9 mouse cellular contexts compared by ENCODE assay signal in the genomic region with DNA sequence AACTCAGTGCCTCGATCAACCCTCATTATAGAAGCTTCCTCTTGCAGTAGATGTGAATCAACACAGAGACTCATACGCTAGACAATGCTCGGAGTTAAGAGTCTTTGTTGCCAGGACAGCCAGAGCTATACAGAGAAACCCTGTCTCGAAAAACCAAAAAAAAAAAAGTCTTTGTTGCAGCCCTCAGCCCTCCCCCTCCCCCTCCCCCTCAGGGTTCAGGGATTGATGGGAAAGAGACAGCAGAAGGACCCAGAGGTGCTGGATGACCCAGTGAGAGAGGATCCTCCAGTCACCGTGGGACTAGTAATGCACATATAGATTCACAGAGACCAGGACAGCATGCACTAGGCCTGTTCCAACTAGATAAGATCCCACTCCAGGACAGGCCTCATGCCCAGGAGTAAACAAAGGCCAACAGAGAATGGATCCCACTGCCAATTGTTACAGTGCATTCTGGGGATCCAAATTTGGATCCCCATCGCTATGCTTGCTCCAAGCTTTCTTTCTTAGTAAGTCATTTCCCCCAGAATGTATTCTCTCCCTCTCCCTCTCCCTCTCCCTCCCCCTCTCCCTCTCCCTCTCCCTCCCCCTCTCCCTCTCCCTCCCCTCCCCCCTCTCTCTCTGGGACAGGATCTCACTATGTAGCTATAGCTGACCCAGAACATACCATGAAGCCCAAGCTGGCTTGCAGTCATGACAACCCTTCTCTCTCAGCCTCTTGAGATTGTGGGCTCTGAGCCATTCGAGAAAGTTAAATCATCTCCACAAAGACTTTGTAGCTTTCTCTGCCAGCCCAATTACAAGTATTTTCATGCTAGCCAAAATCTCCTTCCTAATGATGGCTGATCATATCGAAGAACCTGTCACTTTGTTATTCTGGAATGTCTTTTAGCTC. TPM values are rescaled to one million over a fixed set of nuclear protein-coding genes. Genes with fewer than 3 reads are reported as not detected.
DNase-seq lines count a peak whose midpoint lies in the region; ATAC-seq and TF ChIP-seq lines count a peak whose summit lies in the region.
"Had no signal": no experiment of that assay in that cellular context is flagged by ENCODE, and none has a peak within 500 bp of the region (broad histone marks: within the 10 kb centered on the region; RNA-seq: fewer than 3 reads in every experiment).

No protein-coding gene starts in this region.

- TF ChIP-seq POLR2A in lung, adult 2 months (IDR thresholded peaks at IDR 0.05; ENCODE audit: borderline replicate concordance, extremely low read depth, low read depth, low read length), result no peak

- H3K27me3 ChIP-seq in lung, embryonic 14.5 days (ENCODE audit: insufficient read depth, low read length), result no peaks in the 10 kb centered on the region
- no peaks in the 10 kb centered on the region for H3K27me3 ChIP-seq in forebrain, embryonic 15.5 days
- H3K27me3 ChIP-seq in hindbrain, embryonic 13.5 days, result no peaks in the 10 kb centered on the region
- H3K27me3 ChIP-seq in midbrain, embryonic 13.5 days, result no peaks in the 10 kb centered on the region

- no peak for TF ChIP-seq CTCF in lung, embryonic 14.5 days (IDR thresholded peaks at IDR 0.05; ENCODE audit: low read depth)
- TF ChIP-seq CTCF in lung, adult 2 months (IDR thresholded peaks at IDR 0.05; ENCODE audit: insufficient read depth, low read length), result no peak

- intact Hi-C loops in left cerebral cortex, postnatal 25 days (cut with DNase I), result no loop called here
- intact Hi-C loops in gastrocnemius, postnatal 36 days (cut with DNase I), result no loop called here

- H3K4me3 ChIP-seq in lung, embryonic 14.5 days (ENCODE audit: low read depth, low read length), result no peak overlapping the region
- no peak overlapping the region for H3K4me3 ChIP-seq in lung, adult 2 months (replicated peaks; ENCODE audit: extremely low read depth, low read depth, low read length)
- H3K4me3 ChIP-seq in forebrain, embryonic 15.5 days, result no peak overlapping the region
- no peak overlapping the region for H3K4me3 ChIP-seq in hindbrain, embryonic 13.5 days
- H3K4me3 ChIP-seq in midbrain, embryonic 13.5 days (replicated peaks), result no peak overlapping the region

- peaks cover 26% of the 10 kb centered on the region for H3K4me1 ChIP-seq in lung, embryonic 14.5 days (ENCODE audit: insufficient read depth)
- H3K4me1 ChIP-seq in lung, adult 2 months (ENCODE audit: control insufficient read depth, insufficient read depth, low read length), result no peaks in the 10 kb centered on the region
- H3K4me1 ChIP-seq in forebrain, embryonic 15.5 days, result peaks cover 47% of the 10 kb centered on the region
- peaks cover 53% of the 10 kb centered on the region for H3K4me1 ChIP-seq in hindbrain, embryonic 13.5 days (replicated peaks)
- peaks cover 22% of the 10 kb centered on the region for H3K4me1 ChIP-seq in midbrain, embryonic 13.5 days (replicated peaks)

- no peak overlapping the region for H3K9ac ChIP-seq in lung, embryonic 14.5 days
- no peak overlapping the region for H3K9ac ChIP-seq in forebrain, embryonic 15.5 days (replicated peaks)
- no peak overlapping the region for H3K9ac ChIP-seq in hindbrain, embryonic 13.5 days
- H3K9ac ChIP-seq in midbrain, embryonic 13.5 days (replicated peaks), result no peak overlapping the region

- H3K4me2 ChIP-seq in lung, embryonic 14.5 days, result no peak overlapping the region
- H3K4me2 ChIP-seq in forebrain, embryonic 15.5 days (replicated peaks), result no peak overlapping the region
- no peak overlapping the region for H3K4me2 ChIP-seq in hindbrain, embryonic 13.5 days
- H3K4me2 ChIP-seq in midbrain, embryonic 13.5 days (replicated peaks), result no peak overlapping the region

- no peaks in the 10 kb centered on the region for H3K36me3 ChIP-seq in lung, embryonic 14.5 days (ENCODE audit: insufficient read depth)
- H3K36me3 ChIP-seq in forebrain, embryonic 15.5 days, result no peaks in the 10 kb centered on the region
- H3K36me3 ChIP-seq in hindbrain, embryonic 13.5 days, result no peaks in the 10 kb centered on the region
- no peaks in the 10 kb centered on the region for H3K36me3 ChIP-seq in midbrain, embryonic 13.5 days

- peak; percentile 85 for DNase-seq in lung, embryonic 14.5 days
- DNase-seq in lung, adult 2 months, result no peak
- no peak for DNase-seq in urinary bladder, postnatal 10 days (ENCODE audit: low spot score)
- no peak for DNase-seq in left cerebral cortex, postnatal 25 days (ENCODE audit: low spot score in 2 of 2)
- no peak for DNase-seq in gastrocnemius, postnatal 36 days
- DNase-seq: kidney, postnatal 4 days had no signal

- H3K27ac ChIP-seq in lung, embryonic 14.5 days (ENCODE audit: low read depth), result peak overlapping the region; percentile 81
- H3K27ac ChIP-seq in forebrain, embryonic 15.5 days (replicated peaks), result peak overlapping the region; percentile 86
- H3K27ac ChIP-seq in hindbrain, embryonic 13.5 days, result peak overlapping the region; percentile 64
- 0 out of 2 replicates have a peak overlapping the region, but pooled peaks have one; percentile 77 for H3K27ac ChIP-seq in midbrain, embryonic 13.5 days

- peak; percentile 91 for ATAC-seq in lung, embryonic 14.5 days (ENCODE audit: insufficient read depth)
- no peak; the same call in 1 of the 2 replicates for ATAC-seq in forebrain, embryonic 15.5 days (replicated peaks)
- ATAC-seq in hindbrain, embryonic 13.5 days (ENCODE audit: low FRiP score), result no peak
- peak; percentile 41 for ATAC-seq in midbrain, embryonic 13.5 days

- WGBS in lung, embryonic 14.5 days, result 61% methylated on average over 8 of the region's 8 CpGs
- WGBS in lung, adult 2 months, result 62% methylated on average over 8 of the region's 8 CpGs
- 47% methylated on average over 8 of the region's 8 CpGs for WGBS in forebrain, embryonic 15.5 days
- WGBS in hindbrain, embryonic 13.5 days, result 48% methylated on average over 8 of the region's 8 CpGs
- 58% methylated on average over 8 of the region's 8 CpGs for WGBS in midbrain, embryonic 13.5 days

- no peaks in the 10 kb centered on the region for H3K9me3 ChIP-seq in lung, embryonic 14.5 days (ENCODE audit: low read depth, low read length)
- no peaks in the 10 kb centered on the region for H3K9me3 ChIP-seq in forebrain, embryonic 15.5 days
- H3K9me3 ChIP-seq in hindbrain, embryonic 13.5 days, result no peaks in the 10 kb centered on the region
- H3K9me3 ChIP-seq in midbrain, embryonic 13.5 days, result no peaks in the 10 kb centered on the region

RNA-seq across cellular contexts. Expression of a gene that starts 52.2 kb away (rescaled TPM):
- polyA plus RNA-seq in lung, embryonic 14.5 days (2014; fragmentation: Nextera tagmentation; extraction: Ambion mirVana), result 24.5 and 26.1 TPM in 2 replicates
- 16.6 and 18.7 TPM in 2 replicates for polyA plus RNA-seq in lung, adult 2 months (2012; rRNA removed)
- polyA plus RNA-seq in forebrain, embryonic 15.5 days (2015; fragmentation: Nextera tagmentation; extraction: Ambion mirVana), result 116 and 123 TPM in 2 replicates
- 161 and 176 TPM in 2 replicates for polyA plus RNA-seq in hindbrain, embryonic 13.5 days (2015; fragmentation: Nextera tagmentation; extraction: Ambion mirVana)
- 76.4 and 85.4 TPM in 2 replicates for polyA plus RNA-seq in midbrain, embryonic 13.5 days (2015; fragmentation: Nextera tagmentation; extraction: Ambion mirVana)
- 100 to 1,000 TPM; 333 to 334 TPM for total RNA-seq in left cerebral cortex, postnatal 25 days (2021)
- total RNA-seq in gastrocnemius, postnatal 36 days (2021), result 1 to 10 TPM; 1.2 to 1.8 TPM

Comparison
In these comparisons a context has a peak if more than half of its experiments do, and no peak if none do; other contexts are left out.
1. ATAC-seq: peak in lung, embryonic 14.5 days (single experiment) and midbrain, embryonic 13.5 days (single experiment); none in forebrain, embryonic 15.5 days (single experiment) and hindbrain, embryonic 13.5 days (single experiment).
2. Peak in every context shown above with its lines, with median percentiles within 50 percentile points of each other: H3K27ac ChIP-seq.